Mouse (Mus musculus) spleen, postnatal 10 days (tissue): ENCODE measurements around the gene Gm572.

Experiments used
- DNase-seq, 2 experiments: peaks; one replicate each; pipeline ENCODE4 v3.0.0; 2021 to 2022; ENCODE audit warnings: low spot score in 2 of 2

Gene Gm572

GRCm38 (mm10) chr4:148715396-148715795 lies 72.3 kb downstream of the Gm572 start:
- no peak for DNase-seq
